ENCODE assay signal across 13 mouse cellular contexts in the genomic region with DNA sequence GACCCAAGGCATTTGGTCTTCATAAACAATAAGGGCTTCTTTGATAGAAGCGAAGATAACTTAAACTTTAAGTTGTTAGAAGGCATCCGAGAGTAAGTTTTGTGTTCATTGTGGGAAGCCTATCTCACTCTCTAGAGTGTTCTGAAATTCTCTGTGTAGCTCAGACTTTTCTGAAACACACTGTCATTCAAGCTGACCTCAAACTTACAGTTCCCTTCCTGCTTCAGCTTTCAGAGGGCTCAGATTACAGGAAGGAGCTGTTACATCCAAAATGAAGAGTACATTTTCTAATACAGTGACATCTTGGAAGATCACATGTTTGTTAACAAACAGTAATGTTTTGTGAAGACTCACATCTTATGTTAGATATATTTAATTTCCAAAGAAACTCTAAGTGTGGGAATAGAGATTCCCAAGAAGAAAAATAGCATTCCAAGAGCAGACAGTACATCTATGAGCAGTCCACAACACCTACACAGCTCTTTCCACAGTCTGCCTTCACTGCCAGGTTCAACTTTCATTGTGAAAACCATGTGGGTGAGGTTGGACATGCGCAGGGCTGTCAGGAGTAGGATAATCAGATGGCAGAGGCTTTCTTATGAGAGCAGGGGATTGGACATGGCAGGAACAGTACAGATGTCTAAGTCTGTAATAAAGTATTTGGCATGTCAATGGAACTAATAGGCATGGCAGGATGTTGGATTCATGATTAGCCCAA. TPM values are rescaled to one million over a fixed set of nuclear protein-coding genes. Genes with fewer than 3 reads are reported as not detected.
DNase-seq lines count a peak whose midpoint lies in the region; ATAC-seq lines count a peak whose summit lies in the region.
"Had no signal": no experiment of that assay in that cellular context is flagged by ENCODE, and none has a peak within 500 bp of the region (broad histone marks: within the 10 kb centered on the region; RNA-seq: fewer than 3 reads in every experiment).

No protein-coding gene starts in this region.

- H3K27ac ChIP-seq in heart, embryonic 12.5 days (ENCODE audit: poor library complexity, severe bottlenecking) = peak overlapping the region; percentile 4; the same call in 1 of the 2 replicates
- H3K27ac ChIP-seq in macrophage = peak overlapping the region; percentile 96
- H3K27ac ChIP-seq: hindbrain, embryonic 14.5 days; layer of hippocampus, adult 2 months; liver, embryonic 13.5 days; midbrain, embryonic 13.5 days had no signal

- H3K27me3 ChIP-seq in heart, embryonic 12.5 days (replicated peaks) = no peaks in the 10 kb centered on the region
- H3K27me3 ChIP-seq: liver, embryonic 13.5 days; midbrain, embryonic 13.5 days had no signal

- H3K79me2 ChIP-seq in macrophage (ENCODE audit: inconsistent target) = peaks cover 8% of the 10 kb centered on the region; the same call in 1 of the 2 replicates

- H3K4me3 ChIP-seq in heart, embryonic 12.5 days = no peak overlapping the region
- H3K4me3 ChIP-seq in macrophage (ENCODE audit: inconsistent target) = peak overlapping the region; percentile 9; the same call in 1 of the 2 replicates
- H3K4me3 ChIP-seq: layer of hippocampus, adult 2 months; liver, embryonic 13.5 days; midbrain, embryonic 13.5 days had no signal

- H3K4me2 ChIP-seq in heart, embryonic 12.5 days = no peak overlapping the region
- H3K4me2 ChIP-seq: hindbrain, embryonic 14.5 days; liver, embryonic 13.5 days; midbrain, embryonic 13.5 days had no signal

- H3K4me1 ChIP-seq in heart, embryonic 12.5 days (replicated peaks) = 0 out of 2 replicates have a peak, but pooled peaks cover 6% of the 10 kb centered on the region
- H3K4me1 ChIP-seq: liver, embryonic 13.5 days; midbrain, embryonic 13.5 days had no signal

- no peaks in the 10 kb centered on the region for H3K9me3 ChIP-seq in heart, embryonic 12.5 days (replicated peaks)
- H3K9me3 ChIP-seq: liver, embryonic 13.5 days; midbrain, embryonic 13.5 days had no signal

- WGBS in heart, embryonic 12.5 days = 80% methylated on average over 3 of the region's 3 CpGs
- 66% methylated on average over 3 of the region's 3 CpGs for WGBS in macrophage (ENCODE audit: missing documents)

- H3K36me3 ChIP-seq in heart, embryonic 12.5 days = peaks cover 48% of the 10 kb centered on the region
- 0 out of 2 replicates have a peak, but pooled peaks cover 2% of the 10 kb centered on the region for H3K36me3 ChIP-seq in macrophage (ENCODE audit: inconsistent target)
- H3K36me3 ChIP-seq: liver, embryonic 13.5 days; midbrain, embryonic 13.5 days had no signal

- ATAC-seq in heart, embryonic 12.5 days (ENCODE audit: insufficient number of reproducible peaks, low FRiP score) = no peak
- ATAC-seq in common myeloid progenitor, adult 5-6 weeks (replicated peaks; ENCODE audit: low read depth, poor library complexity, severe bottlenecking) = peak; percentile 75
- ATAC-seq: midbrain, embryonic 13.5 days had no signal

- H3K9ac ChIP-seq in heart, embryonic 12.5 days = no peak overlapping the region
- H3K9ac ChIP-seq: hindbrain, embryonic 14.5 days; liver, embryonic 13.5 days; midbrain, embryonic 13.5 days had no signal

- no peak for DNase-seq in heart, adult 9 months (ENCODE audit: low spot score in 2 of 2)
- DNase-seq in 416B (ENCODE audit: low read depth) = peak; percentile 86
- no peak for DNase-seq in urinary bladder, postnatal 36 days (ENCODE audit: low spot score in 2 of 2)
- DNase-seq in thymus, adult 18-20 months = no peak
- DNase-seq: cerebellum, adult 11-12 months; liver, embryonic 13.5 days; thymus, postnatal 4 days had no signal

RNA-seq across cellular contexts. Expression of a gene that starts 52.6 kb away (rescaled TPM):
- polyA plus RNA-seq in heart, embryonic 12.5 days (2016; fragmentation: Nextera tagmentation; extraction: Ambion mirVana) = 61.4 and 61.8 TPM in 2 replicates
- 0.55 TPM in 1 of 2 replicates, not detected in the other for total RNA-seq in common myeloid progenitor, adult 5-6 weeks (2017)
- 10 to 100 TPM in 7 of 26 experiments, 1 to 10 TPM in 15, under 1 TPM in 4; 0.60 to 42.3 (median 4.2) TPM for total RNA-seq in macrophage (2018; cell fraction: chromatin; rRNA removed)
- 10 to 100 TPM in 14 of 26 experiments, 1 to 10 TPM in 12; 6.5 to 36.9 (median 14.3) TPM for total RNA-seq in macrophage (2018; cell fraction: cytosol; rRNA removed)
- total RNA-seq in macrophage (2018; cell fraction: nucleus; rRNA removed) = 10 to 100 TPM in 13 of 26 experiments, 1 to 10 TPM in 13; 3.4 to 48.4 (median 9.7) TPM
- 16.9 to 30.2 TPM (median 26.1 TPM) in 3 replicates for polyA plus RNA-seq in macrophage (2018)
